Mouse (Mus musculus) intestine, embryonic 16.5 days (tissue): ENCODE measurements around the gene Col2a1. TPM values are rescaled to one million over a fixed set of nuclear protein-coding genes. Genes with fewer than 3 reads are reported as not detected.

ENCODE experiments used
- ATAC-seq: fragments of 200-750 bp; cut with Nextera tagmentation; 2 replicates; pipeline ENCODE4 v1.8.0; 2017; ENCODE audit warnings: moderate TSS enrichment, moderate library complexity
- H3K27ac ChIP-seq: fragments of 300-500 bp; sonication (generic); 2 replicates; pipeline ENCODE4 v1.5.1; 2014; ENCODE audit warnings: mild to moderate bottlenecking, low read length
- H3K27me3 ChIP-seq: fragments of 300-500 bp; sonication (generic); replicated peaks from 2 replicates; pipeline ENCODE4 v1.6.1; 2014; ENCODE audit warnings: low read length, control low read depth, mixed read lengths; ENCODE audit not compliant: control insufficient read depth, insufficient read depth
- H3K36me3 ChIP-seq: fragments of 300-500 bp; sonication (generic); 2 replicates; pipeline ENCODE4 v1.6.1; 2014; ENCODE audit warnings: low read length, control low read depth; ENCODE audit not compliant: control insufficient read depth, insufficient read depth
- H3K4me1 ChIP-seq: fragments of 300-500 bp; sonication (generic); 2 replicates; pipeline ENCODE4 v1.6.1; 2014; ENCODE audit warnings: low read length, control low read depth, mixed read lengths; ENCODE audit not compliant: control insufficient read depth, insufficient read depth
- H3K4me2 ChIP-seq: fragments of 300-500 bp; sonication (generic); 2 replicates; pipeline ENCODE4 v1.6.1; 2014; ENCODE audit warnings: low read depth, low read length, control low read depth
- H3K4me3 ChIP-seq: fragments of 300-500 bp; sonication (generic); 2 replicates; pipeline ENCODE4 v1.5.1; 2014; ENCODE audit warnings: mild to moderate bottlenecking, low read length
- H3K9ac ChIP-seq: fragments of 300-500 bp; sonication (generic); 2 replicates; pipeline ENCODE4 v1.6.1; 2014; ENCODE audit warnings: low read depth, low read length
- H3K9me3 ChIP-seq: fragments of 300-500 bp; sonication (generic); 2 replicates; pipeline ENCODE4 v1.6.1; 2016; ENCODE audit warnings: low read length, control low read depth; ENCODE audit not compliant: control insufficient read depth
- WGBS: fragments of 180-500 bp; shearing (Covaris S2); extraction: QIAGEN DNeasy Blood & Tissue Kit; methylation state at CpG from one replicate; pipeline ENCODE4 v1.1.7; 2014; 5-methylcytosine and 5-hydroxymethylcytosine counted together
- polyA plus RNA-seq: library from polyadenylated mRNA; unstranded; fragments of >200 nt; fragmentation: Nextera tagmentation; extraction: Ambion mirVana; gene quantifications from 2 replicates; pipeline ENCODE4 v1.2.1, GENCODE M21; 2015

Gene Col2a1
- polyA plus RNA-seq, 1 experiment from 2014 or later: 0.33 TPM

GRCm38 (mm10) chr15:97970299-97970698, 34.2 kb downstream of the Col2a1 start:
- Histone ChIP-seq H3K27ac (no peak overlapping the region), H3K4me3 (no peak overlapping the region), H3K36me3 (no peaks in the 10 kb centered on the region), H3K9me3 (no peaks in the 10 kb centered on the region), H3K4me2 (no peak overlapping the region), H3K9ac (no peak overlapping the region), H3K4me1 (no peaks in the 10 kb centered on the region), H3K27me3 (no peaks in the 10 kb centered on the region)
- WGBS: 51% methylated on average over 6 of the region's 6 CpGs
- ATAC-seq: no peak

GRCm38 (mm10) chr15:97965311-97966045, 39.0 kb downstream of the Col2a1 start:
- Histone ChIP-seq H3K9ac (no peak overlapping the region), H3K27me3 (no peaks in the 10 kb centered on the region), H3K4me3 (no peak overlapping the region), H3K4me1 (peaks cover 4% of the 10 kb centered on the region; the same call in 1 of the 2 replicates), H3K4me2 (no peak overlapping the region), H3K9me3 (no peaks in the 10 kb centered on the region), H3K36me3 (no peaks in the 10 kb centered on the region), H3K27ac (no peak overlapping the region)
- 67% methylated on average over 17 of the region's 17 CpGs for WGBS
- ATAC-seq: no peak

GRCm38 (mm10) chr15:97964836-97965187, 39.7 kb downstream of the Col2a1 start:
- ATAC-seq: peak; percentile 6; the same call in 1 of the 2 replicates
- Histone ChIP-seq H3K9ac (peak overlapping the region; percentile 85), H3K4me2 (peak overlapping the region; percentile 91), H3K27ac (no peak overlapping the region), H3K4me1 (peaks cover 4% of the 10 kb centered on the region; the same call in 1 of the 2 replicates), H3K36me3 (no peaks in the 10 kb centered on the region), H3K27me3 (no peaks in the 10 kb centered on the region), H3K9me3 (no peaks in the 10 kb centered on the region), H3K4me3 (peak overlapping the region; percentile 87)
- 26% methylated on average over 7 of the region's 7 CpGs for WGBS

- Histone ChIP-seq H3K4me3 (peak within 1 kb of the TSS; percentile 87), H3K9ac (peak within 1 kb of the TSS; percentile 85), H3K4me1 (peaks cover 4% of the 10 kb centered on the region; the same call in 1 of the 2 replicates), H3K27ac (peak within 1 kb of the TSS; percentile 66), H3K36me3 (no peaks in the 10 kb centered on the region), H3K27me3 (no peaks in the 10 kb centered on the region), H3K9me3 (no peaks in the 10 kb centered on the region), H3K4me2 (peak within 1 kb of the TSS; percentile 91)
- WGBS: under 1% methylated on average over 66 of the region's 67 CpGs
- ATAC-seq: peak; percentile 97
Measured at GRCm38 (mm10) chr15:97963989-97964835, 40.3 kb downstream of the Col2a1 start, which contains the start of gene Tmem106c. Gene Tmem106c (plus strand): TSS chr15:97964200.

- peak; percentile 19; the same call in 1 of the 2 replicates for ATAC-seq
- peak overlapping the region; percentile 29; the same call in 1 of the 2 replicates for H3K27ac ChIP-seq
- 10% methylated on average over 13 of the region's 13 CpGs for WGBS
Measured at GRCm38 (mm10) chr15:97963329-97963988, 41.0 kb downstream of the Col2a1 start.

GRCm38 (mm10) chr15:97956416-97956815, 48.1 kb downstream of the Col2a1 start:
- ATAC-seq: no peak; the same call in 1 of the 2 replicates
- 60% methylated on average over 11 of the region's 11 CpGs for WGBS
- H3K9me3 ChIP-seq: no peaks in the 10 kb centered on the region

More at GRCm38 (mm10) chr15:97963329-97963988, 41.0 kb downstream of the Col2a1 start:
- H3K9me3 ChIP-seq: no peaks in the 10 kb centered on the region
- no peaks in the 10 kb centered on the region for H3K27me3 ChIP-seq
- H3K4me1 ChIP-seq: peaks cover 4% of the 10 kb centered on the region; the same call in 1 of the 2 replicates
- H3K4me2 ChIP-seq: peak overlapping the region; percentile 91
- peak overlapping the region; percentile 87 for H3K4me3 ChIP-seq
- H3K36me3 ChIP-seq: no peaks in the 10 kb centered on the region
- H3K9ac ChIP-seq: peak overlapping the region; percentile 85

GRCm38 (mm10) chr15:97955742-97956141, 48.8 kb downstream of the Col2a1 start:
- 0 out of 2 replicates have a peak, but pooled peaks cover 4% of the 10 kb centered on the region for H3K4me1 ChIP-seq
- H3K9ac ChIP-seq: no peak overlapping the region
- no peaks in the 10 kb centered on the region for H3K9me3 ChIP-seq
- H3K36me3 ChIP-seq: no peaks in the 10 kb centered on the region
- no peaks in the 10 kb centered on the region for H3K27me3 ChIP-seq
- 13% methylated on average over 4 of the region's 4 CpGs for WGBS
- ATAC-seq: no peak; the same call in 1 of the 2 replicates
- no peak overlapping the region for H3K4me3 ChIP-seq
- H3K4me2 ChIP-seq: no peak overlapping the region
- H3K27ac ChIP-seq: no peak overlapping the region

More at GRCm38 (mm10) chr15:97956416-97956815, 48.1 kb downstream of the Col2a1 start:
- Histone ChIP-seq H3K9ac (no peak overlapping the region), H3K4me2 (no peak overlapping the region), H3K36me3 (no peaks in the 10 kb centered on the region), H3K27ac (no peak overlapping the region), H3K4me3 (no peak overlapping the region), H3K4me1 (0 out of 2 replicates have a peak, but pooled peaks cover 4% of the 10 kb centered on the region), H3K27me3 (no peaks in the 10 kb centered on the region)

- H3K36me3 ChIP-seq: no peaks in the 10 kb centered on the region
- H3K27ac ChIP-seq: no peak overlapping the region
- ATAC-seq: peak; percentile 19; the same call in 1 of the 2 replicates
- H3K9ac ChIP-seq: 0 out of 2 replicates have a peak overlapping the region, but pooled peaks have one; percentile 24
- H3K4me2 ChIP-seq: no peak overlapping the region
- no peak overlapping the region for H3K4me3 ChIP-seq
- 53% methylated on average over 1 of the region's 1 CpGs for WGBS
- H3K9me3 ChIP-seq: no peaks in the 10 kb centered on the region
- H3K27me3 ChIP-seq: no peaks in the 10 kb centered on the region
- 0 out of 2 replicates have a peak, but pooled peaks cover 4% of the 10 kb centered on the region for H3K4me1 ChIP-seq
Measured at GRCm38 (mm10) chr15:97955286-97955685, 49.2 kb downstream of the Col2a1 start.
